Mouse (Mus musculus) thymus, postnatal 4 days (tissue): Measurements from ENCODE around the gene Gja5.
A peak's percentile ranks its signal among the peaks of the same experiment; 100 is the strongest.
"Not testable (repeated sequence)": the region's sequence is repeated elsewhere in the genome, so short reads cannot be mapped to it uniquely, and the experiment has no call there.

ENCODE experiments used
- DNase-seq: peaks from one replicate; pipeline ENCODE4 v3.0.0; 2021

Gja5 gene

GRCm38 (mm10) chr3:97044188-97044587, 139.7 kb downstream of the Gja5 start:
- DNase-seq = no peak

GRCm38 (mm10) chr3:97047757-97048156, 143.3 kb downstream of the Gja5 start:
- no peak for DNase-seq

- DNase-seq = peak; percentile 63
These were observed 143.9 kb downstream of the Gja5 start for GRCm38 (mm10) chr3:97048360-97048759.

GRCm38 (mm10) chr3:97051264-97051744, 146.8 kb downstream of the Gja5 start:
- no peak for DNase-seq

GRCm38 (mm10) chr3:97052069-97052799, 147.7 kb downstream of the Gja5 start:
- no peak for DNase-seq

- DNase-seq = no peak
These were observed 154.2 kb downstream of the Gja5 start for GRCm38 (mm10) chr3:97058704-97059103.

GRCm38 (mm10) chr3:97060119-97060518, 155.6 kb downstream of the Gja5 start:
- no peak for DNase-seq

GRCm38 (mm10) chr3:97062814-97063213, 158.3 kb downstream of the Gja5 start:
- DNase-seq = no peak

- no peak for DNase-seq
These were observed 159.6 kb downstream of the Gja5 start for GRCm38 (mm10) chr3:97064046-97064445.

- not testable (repeated sequence) for DNase-seq
These were observed 165.1 kb downstream of the Gja5 start for GRCm38 (mm10) chr3:97069589-97069988.

GRCm38 (mm10) chr3:97071916-97072315, 167.4 kb downstream of the Gja5 start:
- DNase-seq = not testable (repeated sequence)

GRCm38 (mm10) chr3:97072361-97072760, 167.9 kb downstream of the Gja5 start:
- DNase-seq = not testable (repeated sequence)

GRCm38 (mm10) chr3:97075744-97076350, 171.4 kb downstream of the Gja5 start:
- DNase-seq = not testable (repeated sequence)

- DNase-seq = peak; percentile 65
These were observed 171.9 kb downstream of the Gja5 start for GRCm38 (mm10) chr3:97076412-97076811.

- DNase-seq = no peak
These were observed 173.9 kb downstream of the Gja5 start for GRCm38 (mm10) chr3:97078436-97078835.

GRCm38 (mm10) chr3:97082156-97082555, 177.7 kb downstream of the Gja5 start:
- no peak for DNase-seq

- peak; percentile 85 for DNase-seq
These were observed 182.8 kb downstream of the Gja5 start for GRCm38 (mm10) chr3:97087326-97087725.

GRCm38 (mm10) chr3:97088291-97088690, 183.8 kb downstream of the Gja5 start:
- DNase-seq = not testable (repeated sequence)

- not testable (repeated sequence) for DNase-seq
These were observed 187.5 kb downstream of the Gja5 start for GRCm38 (mm10) chr3:97091971-97092370.

GRCm38 (mm10) chr3:97096664-97097063, 192.2 kb downstream of the Gja5 start:
- DNase-seq = not testable (repeated sequence)

GRCm38 (mm10) chr3:97100784-97101641, 196.5 kb downstream of the Gja5 start:
- DNase-seq = no peak

GRCm38 (mm10) chr3:97103946-97104345, 199.5 kb downstream of the Gja5 start:
- DNase-seq = not testable (repeated sequence)
